Mouse (Mus musculus) hematopoietic multipotent progenitor cell, adult 10-12 weeks (in vitro differentiated cells): Measurements from ENCODE around the gene Ier5l. TPM values are rescaled to one million over a fixed set of nuclear protein-coding genes. Genes with fewer than 3 reads are reported as not detected.

Experiments
- polyA plus RNA-seq: library from polyadenylated mRNA; stranded (reverse); fragments of >175 nt; gene quantifications from 2 replicates; pipeline ENCODE4 v1.2.3, GENCODE M21; 2012; ENCODE audit warnings: low replicate concordance

The Ier5l gene
- polyA plus RNA-seq, result 3.1 and 10.1 TPM in 2 replicates

GRCm38 (mm10) chr2:30474039-30474438 lies at the start of gene Ier5l:
Ier5l (minus strand) TSS chr2:30474219.

Other genes starting within 250 kb of the Ier5l start
- 6.5 and 13.1 TPM in 2 replicates for gene Lrrc8a, start 236.5 kb downstream of the Ier5l start, polyA plus RNA-seq
- 6.1 and 10.3 TPM in 2 replicates for gene Gm28035, start 233.7 kb downstream of the Ier5l start, polyA plus RNA-seq
- 7.0 and 13.3 TPM in 2 replicates for gene Phyhd1, start 208.0 kb downstream of the Ier5l start, polyA plus RNA-seq
- not detected in 2 replicates for gene Gm28038, start 193.2 kb downstream of the Ier5l start, polyA plus RNA-seq
- 5.6 and 6.9 TPM in 2 replicates for gene Dolk, start 187.9 kb downstream of the Ier5l start, polyA plus RNA-seq
- gene Nup188, start 187.8 kb downstream of the Ier5l start, polyA plus RNA-seq, result 42.0 and 50.7 TPM in 2 replicates
- 52.4 and 84.3 TPM in 2 replicates for gene Sh3glb2, start 114.9 kb downstream of the Ier5l start, polyA plus RNA-seq
- 9.1 and 10.1 TPM in 2 replicates for gene Miga2, start 110.0 kb downstream of the Ier5l start, polyA plus RNA-seq
- gene Dolpp1, start 82.0 kb downstream of the Ier5l start, polyA plus RNA-seq, result 20.7 and 37.4 TPM in 2 replicates
- gene Crat, start 58.4 kb downstream of the Ier5l start, polyA plus RNA-seq, result 40.2 and 81.9 TPM in 2 replicates
- gene Ptpa, start 58.2 kb downstream of the Ier5l start, polyA plus RNA-seq, result 364 and 511 TPM in 2 replicates
- gene Cstad, start 120.8 kb upstream of the Ier5l start, polyA plus RNA-seq, result 0.87 and 1.2 TPM in 2 replicates